Mouse (Mus musculus) hindbrain, embryonic 10.5 days (tissue): ENCODE data around the gene Elane. TPM values are rescaled to one million over a fixed set of nuclear protein-coding genes. Genes with fewer than 3 reads are reported as not detected.

Experiments
- DNase-seq: peaks from one replicate; pipeline ENCODE4 v3.0.0-alpha.2; 2017; ENCODE audit warnings: low spot score
- H3K27ac ChIP-seq: fragments of 300-500 bp; sonication (generic); 2 replicates; pipeline ENCODE4 v1.5.1; 2016; ENCODE audit warnings: mild to moderate bottlenecking, moderate library complexity
- H3K27me3 ChIP-seq: fragments of 300-500 bp; sonication (generic); 2 replicates; pipeline ENCODE4 v1.6.1; 2016; ENCODE audit warnings: mild to moderate bottlenecking; ENCODE audit not compliant: poor library complexity, insufficient read depth, severe bottlenecking
- H3K36me3 ChIP-seq: fragments of 300-500 bp; sonication (generic); 2 replicates; pipeline ENCODE4 v1.6.1; 2016; ENCODE audit warnings: mild to moderate bottlenecking, moderate library complexity
- H3K4me1 ChIP-seq: fragments of 300-500 bp; sonication (generic); replicated peaks from 2 replicates; pipeline ENCODE4 v1.6.1; 2016; ENCODE audit warnings: mild to moderate bottlenecking
- H3K4me3 ChIP-seq: fragments of 300-500 bp; sonication (generic); 2 replicates; pipeline ENCODE4 v1.5.1; 2016; ENCODE audit warnings: mild to moderate bottlenecking, moderate library complexity
- H3K9me3 ChIP-seq: fragments of 300-500 bp; sonication (generic); 2 replicates; pipeline ENCODE4 v1.6.1; 2016; ENCODE audit warnings: mild to moderate bottlenecking, moderate library complexity
- WGBS: fragments of 180-500 bp; shearing (Covaris S2); methylation state at CpG from one replicate; pipeline ENCODE4 v1.1.7; 2016; 5-methylcytosine and 5-hydroxymethylcytosine counted together
- polyA plus RNA-seq: library from polyadenylated mRNA; unstranded; fragments of >200 nt; fragmentation: Nextera tagmentation; extraction: Ambion mirVana; gene quantifications from 2 replicates; pipeline ENCODE4 v1.2.1, GENCODE M21; 2016

The Elane gene
- polyA plus RNA-seq, 1 experiment from 2014 or later = not detected

- Histone ChIP-seq H3K27me3 (no peaks in the 10 kb centered on the region), H3K9me3 (no peaks in the 10 kb centered on the region), H3K4me1 (peaks cover 55% of the 10 kb centered on the region), H3K27ac (no peak overlapping the region), H3K4me3 (no peak overlapping the region), H3K36me3 (peaks cover 100% of the 10 kb centered on the region)
- 86% methylated on average over 25 of the region's 25 CpGs for WGBS
- DNase-seq = no peak
Observed at GRCm38 (mm10) chr10:79861230-79862048, 24.6 kb upstream of the Elane start.

GRCm38 (mm10) chr10:79862049-79862788 is 23.8 kb upstream of the Elane start:
- 91% methylated on average over 23 of the region's 23 CpGs for whole genome bisulfite sequencing
- H3K27me3 ChIP-seq = no peaks in the 10 kb centered on the region
- peaks cover 100% of the 10 kb centered on the region for H3K36me3 ChIP-seq
- H3K4me3 ChIP-seq = no peak overlapping the region
- H3K4me1 ChIP-seq = peaks cover 52% of the 10 kb centered on the region
- no peak overlapping the region for H3K27ac ChIP-seq
- no peaks in the 10 kb centered on the region for H3K9me3 ChIP-seq
- no peak for DNase-seq

GRCm38 (mm10) chr10:79862925-79863324 is 23.1 kb upstream of the Elane start:
- Histone ChIP-seq H3K27ac (no peak overlapping the region), H3K9me3 (no peaks in the 10 kb centered on the region), H3K36me3 (peaks cover 98% of the 10 kb centered on the region), H3K4me3 (no peak overlapping the region), H3K27me3 (no peaks in the 10 kb centered on the region), H3K4me1 (peaks cover 49% of the 10 kb centered on the region)
- no peak for DNase-seq
- WGBS = 81% methylated on average over 10 of the region's 10 CpGs

GRCm38 (mm10) chr10:79864351-79865188 is 21.5 kb upstream of the Elane start:
- no peaks in the 10 kb centered on the region for H3K9me3 ChIP-seq
- WGBS = 70% methylated on average over 10 of the region's 10 CpGs
- H3K27me3 ChIP-seq = no peaks in the 10 kb centered on the region
- peaks cover 94% of the 10 kb centered on the region for H3K36me3 ChIP-seq
- no peak for DNase-seq
- peak overlapping the region; percentile 18; the same call in 1 of the 2 replicates for H3K4me3 ChIP-seq
- peak overlapping the region; percentile 54 for H3K27ac ChIP-seq
- H3K4me1 ChIP-seq = peaks cover 37% of the 10 kb centered on the region

- Histone ChIP-seq H3K9me3 (no peaks in the 10 kb centered on the region), H3K4me3 (peak overlapping the region; percentile 18; the same call in 1 of the 2 replicates), H3K27me3 (no peaks in the 10 kb centered on the region), H3K27ac (peak overlapping the region; percentile 54), H3K4me1 (peaks cover 36% of the 10 kb centered on the region), H3K36me3 (peaks cover 94% of the 10 kb centered on the region)
- DNase-seq = peak; percentile 39
- WGBS = 72% methylated on average over 12 of the region's 12 CpGs
Observed at GRCm38 (mm10) chr10:79865189-79865601, 20.9 kb upstream of the Elane start.

GRCm38 (mm10) chr10:79865801-79866295 is 20.2 kb upstream of the Elane start:
- Histone ChIP-seq H3K4me1 (peaks cover 29% of the 10 kb centered on the region), H3K36me3 (peaks cover 92% of the 10 kb centered on the region)

GRCm38 (mm10) chr10:79866601-79867000 is 19.4 kb upstream of the Elane start:
- Histone ChIP-seq H3K36me3 (peaks cover 92% of the 10 kb centered on the region), H3K4me3 (0 out of 2 replicates have a peak overlapping the region, but pooled peaks have one; percentile 1), H3K4me1 (peaks cover 25% of the 10 kb centered on the region), H3K9me3 (no peaks in the 10 kb centered on the region), H3K27me3 (no peaks in the 10 kb centered on the region), H3K27ac (no peak overlapping the region)
- 87% methylated on average over 11 of the region's 11 CpGs for WGBS
- DNase-seq = no peak

More at GRCm38 (mm10) chr10:79865801-79866295, 20.2 kb upstream of the Elane start:
- WGBS = 78% methylated on average over 19 of the region's 19 CpGs
- no peaks in the 10 kb centered on the region for H3K9me3 ChIP-seq
- no peaks in the 10 kb centered on the region for H3K27me3 ChIP-seq
- H3K4me3 ChIP-seq = peak overlapping the region; percentile 18; the same call in 1 of the 2 replicates
- no peak for DNase-seq
- 0 out of 2 replicates have a peak overlapping the region, but pooled peaks have one; percentile 54 for H3K27ac ChIP-seq

- Histone ChIP-seq H3K4me3 (peak overlapping the region; percentile 75; the same call in 1 of the 2 replicates), H3K4me1 (peaks cover 44% of the 10 kb centered on the region), H3K27ac (no peak overlapping the region), H3K27me3 (peaks cover 7% of the 10 kb centered on the region; the same call in 1 of the 2 replicates), H3K9me3 (no peaks in the 10 kb centered on the region), H3K36me3 (peaks cover 54% of the 10 kb centered on the region)
- 93% methylated on average over 8 of the region's 8 CpGs for WGBS
- no peak for DNase-seq
Observed at GRCm38 (mm10) chr10:79871845-79872244, 14.2 kb upstream of the Elane start.

- DNase-seq = no peak
- Histone ChIP-seq H3K27ac (peak overlapping the region; percentile 98), H3K27me3 (peaks cover 17% of the 10 kb centered on the region), H3K4me3 (peak overlapping the region; percentile 75), H3K4me1 (peaks cover 46% of the 10 kb centered on the region), H3K9me3 (no peaks in the 10 kb centered on the region), H3K36me3 (peaks cover 45% of the 10 kb centered on the region)
- WGBS = 42% methylated on average over 3 of the region's 3 CpGs
Observed at GRCm38 (mm10) chr10:79872862-79873261, 13.2 kb upstream of the Elane start.

GRCm38 (mm10) chr10:79873313-79873712 is 12.7 kb upstream of the Elane start:
- peak overlapping the region; percentile 98 for H3K27ac ChIP-seq
- peak overlapping the region; percentile 75 for H3K4me3 ChIP-seq
- WGBS = 14% methylated on average over 6 of the region's 6 CpGs
- no peaks in the 10 kb centered on the region for H3K9me3 ChIP-seq
- peaks cover 17% of the 10 kb centered on the region for H3K27me3 ChIP-seq
- no peak for DNase-seq
- peaks cover 46% of the 10 kb centered on the region for H3K4me1 ChIP-seq
- H3K36me3 ChIP-seq = peaks cover 43% of the 10 kb centered on the region

GRCm38 (mm10) chr10:79873715-79874289 is 12.2 kb upstream of the Elane start:
- Histone ChIP-seq H3K36me3 (peaks cover 40% of the 10 kb centered on the region), H3K9me3 (no peaks in the 10 kb centered on the region), H3K4me3 (peak overlapping the region; percentile 75), H3K27me3 (peaks cover 20% of the 10 kb centered on the region), H3K27ac (peak overlapping the region; percentile 98), H3K4me1 (peaks cover 46% of the 10 kb centered on the region)
- 1% methylated on average over 26 of the region's 26 CpGs for WGBS
- no peak for DNase-seq
